Mouse (Mus musculus) thymus, postnatal 25 days (tissue): Measurements from ENCODE around the gene Rere.

Experiments used
- DNase-seq: peaks from one replicate; pipeline ENCODE4 v3.0.0; 2022

Gene Rere

DNA sequence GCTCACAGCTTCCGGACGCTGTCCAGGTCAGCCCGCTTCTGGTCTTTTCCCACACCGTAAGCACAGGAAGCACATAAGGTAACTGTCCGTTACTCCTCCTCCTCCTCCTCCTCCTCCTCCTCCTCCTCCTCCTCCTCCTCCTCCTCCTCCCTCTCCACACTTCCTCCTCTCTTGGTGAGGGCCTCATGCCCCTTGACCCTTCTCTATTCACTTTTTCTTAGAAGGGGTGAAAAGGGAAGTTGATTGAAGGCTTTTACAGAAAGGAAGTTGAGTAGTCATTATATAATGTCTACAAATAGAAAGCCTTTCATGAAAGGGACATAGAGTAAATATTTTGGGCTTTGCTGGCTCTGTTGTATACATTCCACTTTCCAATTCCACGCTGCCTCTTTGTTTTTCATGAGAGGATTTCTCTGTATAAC is 68.2 kb downstream of the Rere start:
- DNase-seq: no peak

GRCm38 (mm10) chr4:150351419-150352075 is 70.1 kb downstream of the Rere start:
- DNase-seq: no peak

GRCm38 (mm10) chr4:150352736-150353135 is 71.3 kb downstream of the Rere start:
- DNase-seq: no peak

DNA sequence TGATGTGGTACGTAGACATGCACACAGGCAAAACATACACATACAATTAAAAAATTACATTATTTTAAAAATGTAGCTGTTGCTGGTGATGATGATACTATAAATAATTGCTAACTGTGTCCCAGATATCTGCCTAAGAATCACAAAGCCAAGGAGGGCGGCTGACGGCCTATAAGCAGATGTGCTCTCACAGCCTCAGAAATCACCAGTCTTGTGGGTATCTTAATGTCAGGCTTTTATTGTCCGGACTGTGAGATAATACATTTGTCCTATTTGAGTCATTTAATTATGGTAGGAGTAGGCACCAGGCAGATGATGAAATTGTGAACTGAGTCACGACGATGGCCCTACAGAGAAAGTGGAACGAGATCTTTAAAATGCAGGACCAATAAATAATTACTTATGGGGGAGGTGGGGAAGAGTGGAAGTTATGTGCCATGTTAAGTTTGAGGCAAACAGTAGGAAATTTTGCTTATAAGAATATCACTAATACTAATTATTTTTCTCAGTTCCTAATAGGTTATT is 72.0 kb downstream of the Rere start:
- DNase-seq: no peak

GRCm38 (mm10) chr4:150355801-150356200 is 74.4 kb downstream of the Rere start:
- DNase-seq: no peak

DNA sequence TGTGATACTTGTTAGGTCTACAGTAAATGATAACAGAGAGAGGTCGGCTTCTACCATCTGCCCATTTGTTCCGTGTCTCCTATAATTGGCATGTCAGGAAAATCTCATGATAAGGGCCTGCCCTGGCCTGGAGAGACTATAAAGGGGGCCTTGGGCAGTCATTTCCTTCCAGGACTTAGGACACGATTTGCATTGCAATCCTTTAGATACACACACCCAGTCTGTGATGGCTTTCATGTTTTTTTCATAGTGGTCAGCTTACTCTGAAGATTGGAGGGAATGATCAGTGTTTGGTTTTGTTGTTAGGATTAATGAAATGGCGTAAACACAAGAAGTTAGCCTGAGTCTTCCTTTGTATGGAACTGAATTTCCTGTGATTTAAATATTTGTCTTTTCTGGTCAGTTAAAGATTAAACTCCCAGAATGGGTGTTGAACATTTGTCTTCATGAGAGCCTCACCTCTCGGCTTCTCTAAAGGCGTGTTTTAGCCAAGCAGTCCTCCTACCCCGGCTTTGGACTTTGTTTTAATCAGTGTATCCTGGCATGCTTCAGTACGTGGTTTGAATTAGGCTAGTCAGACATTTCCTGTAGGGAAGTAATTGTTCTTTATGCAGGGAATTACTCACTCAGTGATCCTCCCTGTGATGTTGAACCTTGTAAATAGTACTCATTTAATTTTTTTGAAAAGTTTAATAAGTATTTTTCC is 80.7 kb downstream of the Rere start:
- no peak for DNase-seq

GRCm38 (mm10) chr4:150362858-150363257 is 81.4 kb downstream of the Rere start:
- DNase-seq: no peak

GRCm38 (mm10) chr4:150364786-150365185 is 83.3 kb downstream of the Rere start:
- no peak for DNase-seq

DNA sequence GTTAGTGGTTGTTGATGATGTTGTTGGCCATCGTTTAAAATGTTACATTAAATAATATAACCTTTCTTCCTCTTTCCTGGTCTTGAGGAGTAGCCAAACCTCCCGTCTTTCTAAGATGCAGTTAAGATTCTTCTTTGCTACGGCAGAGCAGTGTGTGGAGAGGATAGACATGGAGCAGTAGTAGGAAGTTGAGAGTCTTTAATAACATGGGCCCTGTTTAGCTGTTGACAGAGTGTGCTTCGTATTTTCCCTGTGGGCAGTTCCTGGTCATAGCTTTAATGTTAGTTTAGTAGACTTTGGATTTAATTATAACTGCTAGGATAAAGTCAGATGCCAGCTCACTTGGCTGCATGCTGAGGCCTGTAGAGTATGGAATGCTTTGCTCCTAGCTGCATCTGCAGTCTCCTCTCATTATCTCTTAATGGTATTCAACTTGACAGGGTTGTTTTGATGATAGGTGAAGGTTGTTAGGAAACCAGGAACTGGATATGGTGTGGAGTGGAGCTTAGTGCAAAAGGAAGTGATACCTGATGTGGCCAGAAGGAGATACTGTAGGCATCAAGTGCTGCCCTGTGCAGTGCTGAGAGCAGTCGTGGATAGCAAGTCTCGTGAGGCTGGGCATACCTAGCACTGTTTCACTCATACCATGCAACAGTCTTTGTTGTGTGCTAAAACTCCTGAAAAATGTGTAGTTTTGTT is 85.2 kb downstream of the Rere start:
- DNase-seq: peak; percentile 47

- peak; percentile 78 for DNase-seq
Measured at GRCm38 (mm10) chr4:150371580-150372380, 90.3 kb downstream of the Rere start.

DNA sequence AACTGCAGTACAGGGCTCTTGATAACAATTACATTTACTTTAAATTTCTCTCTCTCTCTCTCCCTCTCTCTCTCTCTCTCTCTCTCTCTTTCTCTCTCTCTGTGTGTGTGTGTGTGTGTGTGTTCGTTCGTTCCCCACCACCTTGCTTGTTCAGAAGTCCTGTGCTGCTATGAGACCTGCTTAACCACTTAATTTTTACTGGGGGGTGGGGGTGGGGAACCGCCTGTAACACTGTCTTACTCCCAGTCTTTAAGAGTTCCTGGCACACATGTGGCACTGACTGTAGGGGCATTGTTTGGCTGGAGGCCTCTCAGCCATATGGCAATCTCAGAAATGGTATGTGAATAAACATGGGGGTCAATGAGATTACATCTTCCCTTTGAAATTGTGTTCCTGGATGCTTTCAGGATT is 91.2 kb downstream of the Rere start:
- peak; percentile 39 for DNase-seq

- DNase-seq: peak; percentile 44
Measured at GRCm38 (mm10) chr4:150373111-150374109, 92.0 kb downstream of the Rere start.

GRCm38 (mm10) chr4:150374651-150375447 is 93.4 kb downstream of the Rere start:
- DNase-seq: no peak

GRCm38 (mm10) chr4:150375448-150375935 is 94.0 kb downstream of the Rere start:
- DNase-seq: no peak

GRCm38 (mm10) chr4:150379313-150379712 is 97.9 kb downstream of the Rere start:
- no peak for DNase-seq

DNA sequence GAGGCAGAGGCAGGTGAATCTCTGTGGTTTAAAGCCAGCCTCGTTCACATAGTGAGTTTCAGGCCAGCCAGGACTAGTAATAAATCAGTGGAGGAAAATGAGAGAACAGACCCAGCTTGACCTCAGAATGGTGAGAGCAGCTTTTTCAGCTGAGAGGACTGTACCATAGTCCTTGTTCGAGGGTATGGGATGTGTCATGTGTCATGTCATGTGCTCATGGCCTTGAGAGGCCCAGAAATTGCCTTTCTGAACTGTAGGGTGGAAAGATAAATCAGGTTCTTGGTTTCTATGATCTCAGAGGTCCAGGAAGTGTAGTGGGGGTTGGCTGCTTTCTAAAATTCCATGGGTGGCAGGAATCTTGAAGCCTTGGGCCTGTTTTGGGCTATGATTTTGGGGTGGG is 98.3 kb downstream of the Rere start:
- DNase-seq: no peak

GRCm38 (mm10) chr4:150380273-150380672 is 98.8 kb downstream of the Rere start:
- peak; percentile 27 for DNase-seq

GRCm38 (mm10) chr4:150382504-150382903 is 101.1 kb downstream of the Rere start:
- peak; percentile 38 for DNase-seq

DNA sequence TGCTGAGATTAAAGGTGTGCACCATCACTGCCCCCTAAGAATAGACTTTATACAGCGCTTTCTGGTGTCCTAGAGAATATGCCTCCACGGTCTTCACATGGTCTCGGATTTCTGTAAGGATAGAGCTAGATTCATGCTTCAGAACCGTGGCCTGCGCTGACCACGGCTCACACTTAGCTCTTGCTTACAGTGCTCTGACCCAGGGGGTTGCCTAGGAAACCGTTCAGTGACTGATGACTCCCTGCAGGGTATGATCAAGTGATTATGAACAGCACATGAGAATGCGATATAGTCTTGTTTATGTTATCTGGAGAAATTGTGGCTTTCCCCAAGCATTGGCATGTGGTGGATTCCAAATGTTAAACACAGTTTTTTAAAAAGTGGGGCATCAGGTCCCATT is 103.0 kb downstream of the Rere start:
- no peak for DNase-seq

DNA sequence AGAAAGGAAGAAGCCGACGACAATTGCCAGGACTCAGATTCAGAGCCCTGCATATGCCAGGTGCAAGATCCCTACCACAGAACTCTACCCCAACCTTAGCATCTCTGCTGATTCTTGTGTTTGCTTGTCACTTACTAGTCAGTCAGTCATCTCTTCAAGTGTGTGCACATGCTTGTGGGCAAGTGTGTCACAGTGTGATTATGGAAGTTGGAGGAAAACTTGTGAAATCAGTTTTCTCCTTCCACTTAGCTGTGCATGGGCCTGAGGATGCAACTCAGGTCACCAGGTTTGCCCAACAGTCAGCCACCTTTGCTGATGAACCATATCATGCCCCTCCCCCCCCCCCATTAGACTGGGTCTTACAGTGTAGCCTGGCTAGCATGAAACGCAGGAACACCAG is 103.5 kb downstream of the Rere start:
- no peak for DNase-seq

- DNase-seq: no peak
Measured at GRCm38 (mm10) chr4:150388518-150388917, 107.1 kb downstream of the Rere start.
